Mouse (Mus musculus): ENCODE data around the gene Ptprf.
A peak's percentile ranks its signal among the peaks of the same experiment; 100 is the strongest.

DNA sequence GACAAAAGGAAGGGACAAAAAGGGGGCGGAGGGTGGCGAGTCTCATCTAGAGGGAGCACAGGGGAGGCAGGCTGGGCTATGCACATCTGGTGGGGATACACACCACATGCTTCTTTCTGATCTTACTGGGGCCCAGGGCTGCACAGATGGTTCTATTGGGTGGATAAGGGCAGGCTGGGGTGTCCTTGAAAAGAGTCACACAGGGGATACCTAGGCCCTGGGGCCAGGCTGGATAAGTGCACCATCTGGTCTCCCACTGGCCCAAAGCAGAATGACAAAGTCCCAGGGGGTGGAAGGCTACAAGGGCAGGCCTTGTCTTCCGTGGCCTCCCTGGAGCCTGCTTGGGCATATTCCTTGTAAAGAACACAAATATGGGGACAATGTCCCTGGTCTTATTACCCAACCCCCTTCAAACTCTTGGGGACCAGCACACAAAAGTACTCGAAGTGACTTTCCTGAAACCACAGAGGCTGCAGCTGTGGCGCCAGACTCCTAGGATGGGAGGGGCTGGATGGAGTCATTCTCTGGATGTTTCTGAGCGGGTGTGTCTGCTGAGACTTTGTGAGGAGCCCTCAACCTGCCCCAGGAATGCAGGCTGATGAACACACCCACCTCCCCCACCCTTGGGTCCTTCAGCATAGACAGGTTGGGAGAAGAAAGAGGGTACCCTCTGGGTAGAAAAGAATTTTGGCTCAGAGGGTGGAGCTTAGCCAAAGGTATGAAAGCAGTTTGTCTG lies 62.0 kb downstream of the Ptprf start:
- peak in 2 of 3 experiments; percentile 54 to 86 for TF ChIP-seq MYOG (IDR thresholded peaks at IDR 0.05; ENCODE audit: control insufficient read depth in 1 of 3, insufficient read depth in 1 of 3, insufficient read length in 2 of 3, low read depth in 2 of 3)
- no peak for TF ChIP-seq POLR2A (IDR thresholded peaks at IDR 0.05; ENCODE audit: insufficient read length, low read depth)
- TF ChIP-seq TCF12 (IDR thresholded peaks at IDR 0.05; ENCODE audit: insufficient read depth, poor library complexity, severe bottlenecking): no peak
- TF ChIP-seq MAX (IDR thresholded peaks at IDR 0.05; ENCODE audit: low read depth): no peak
- no peak for TF ChIP-seq E2F4 (IDR thresholded peaks at IDR 0.05; ENCODE audit: insufficient read depth)
- no peak for TF ChIP-seq TCF3 (IDR thresholded peaks at IDR 0.05; ENCODE audit: insufficient read length, low read depth)

Measured in myocyte (in vitro differentiated cells).